Mouse (Mus musculus): ENCODE measurements around the gene Rgs4.

Gene Rgs4

GRCm38 (mm10) chr1:169747473-169747872, at the start of gene Rgs4:
Gene Rgs4, minus strand, starts transcription at chr1:169747642.
- peak; percentile 59 for DNase-seq

GRCm38 (mm10) chr1:169792437-169792836, 45.0 kb upstream of the Rgs4 start:
- no peak for DNase-seq

- DNase-seq: no peak
Observed at GRCm38 (mm10) chr1:169785981-169786380, 38.5 kb upstream of the Rgs4 start.

GRCm38 (mm10) chr1:169776566-169776965, 29.1 kb upstream of the Rgs4 start:
- no peak for DNase-seq

GRCm38 (mm10) chr1:169764619-169764955, 17.1 kb upstream of the Rgs4 start:
- no peak for DNase-seq

DNA sequence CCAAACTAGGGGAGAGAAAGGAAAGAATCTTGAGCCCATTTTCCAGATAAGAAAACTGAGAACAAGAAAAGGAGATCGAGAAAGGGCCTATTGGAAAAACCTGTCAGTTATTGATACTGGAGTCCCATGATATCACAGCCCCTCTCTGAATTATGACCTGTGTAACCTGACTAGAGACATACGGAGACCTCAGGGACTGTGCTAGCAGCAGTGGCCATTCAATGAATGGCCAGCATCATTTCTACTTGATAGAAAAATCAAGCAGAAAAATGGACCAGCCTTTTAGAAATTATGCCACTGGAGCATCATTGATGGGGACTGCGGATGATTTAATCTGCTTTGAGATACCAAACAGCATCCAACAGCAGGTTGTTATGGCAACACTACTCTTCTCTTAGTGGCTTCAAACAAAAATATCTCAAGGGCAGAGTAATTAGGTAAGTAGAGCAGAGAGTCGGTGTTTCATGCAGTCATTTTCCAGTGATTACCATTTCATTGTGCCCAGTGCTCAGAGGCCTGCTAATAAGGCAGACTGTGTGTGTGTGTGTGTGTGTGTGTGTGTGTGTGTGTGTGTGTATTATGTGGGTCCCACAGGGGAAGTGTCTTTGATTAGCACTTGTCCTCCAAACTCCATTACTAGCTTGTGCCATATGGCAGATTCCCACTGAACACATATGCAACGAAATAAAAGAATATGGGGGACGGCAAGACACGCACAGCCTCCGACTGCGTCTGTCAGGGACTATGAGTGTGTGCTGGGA, 16.6 kb upstream of the Rgs4 start:
- no peak for DNase-seq

- DNase-seq: no peak
Observed at GRCm38 (mm10) chr1:169762524-169762923, 15.1 kb upstream of the Rgs4 start.

- no peak for DNase-seq
Observed at GRCm38 (mm10) chr1:169756532-169756931, 9.1 kb upstream of the Rgs4 start.

GRCm38 (mm10) chr1:169752395-169752794, 5.0 kb upstream of the Rgs4 start:
- DNase-seq: no peak

DNA sequence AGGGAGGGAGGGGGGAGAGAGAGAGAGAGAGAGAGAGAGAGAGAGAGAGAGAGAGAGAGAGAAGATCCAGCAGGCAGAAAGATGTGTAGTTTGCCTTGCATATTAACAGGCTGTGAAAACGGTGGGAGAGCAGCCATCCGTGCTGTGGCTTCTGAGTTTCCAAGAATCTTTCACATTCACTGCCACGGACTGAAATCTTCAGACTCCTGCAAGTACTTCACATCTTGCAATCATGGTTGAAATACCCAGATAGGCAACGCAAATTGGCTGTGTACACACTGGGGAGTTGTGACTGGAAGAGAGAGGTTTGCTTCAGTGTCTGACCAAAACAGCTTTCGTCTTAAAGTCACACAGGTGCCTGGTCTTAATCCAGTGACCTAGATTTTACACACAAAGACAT, 997 bp upstream of the Rgs4 start:
- DNase-seq: no peak

DNA sequence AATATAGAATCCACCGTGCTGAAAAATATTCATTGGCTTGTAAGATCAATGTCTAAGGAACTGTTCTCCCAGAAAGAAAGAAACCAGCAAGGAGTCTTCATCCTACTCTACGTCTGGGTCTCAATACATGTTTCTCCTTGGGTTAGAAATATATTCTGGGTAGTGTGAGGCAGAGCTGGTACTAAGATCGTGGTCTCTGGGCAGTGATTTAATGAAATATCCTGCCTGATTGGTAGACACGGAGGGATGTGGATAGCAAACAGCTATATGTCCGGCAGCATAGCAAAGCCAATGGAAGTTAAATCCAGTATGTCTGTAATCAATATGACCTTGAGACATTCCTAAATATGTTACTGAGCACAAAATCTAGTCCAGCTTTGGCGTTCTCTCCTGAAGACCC, 460 bp upstream of the Rgs4 start:
- no peak for DNase-seq

DNA sequence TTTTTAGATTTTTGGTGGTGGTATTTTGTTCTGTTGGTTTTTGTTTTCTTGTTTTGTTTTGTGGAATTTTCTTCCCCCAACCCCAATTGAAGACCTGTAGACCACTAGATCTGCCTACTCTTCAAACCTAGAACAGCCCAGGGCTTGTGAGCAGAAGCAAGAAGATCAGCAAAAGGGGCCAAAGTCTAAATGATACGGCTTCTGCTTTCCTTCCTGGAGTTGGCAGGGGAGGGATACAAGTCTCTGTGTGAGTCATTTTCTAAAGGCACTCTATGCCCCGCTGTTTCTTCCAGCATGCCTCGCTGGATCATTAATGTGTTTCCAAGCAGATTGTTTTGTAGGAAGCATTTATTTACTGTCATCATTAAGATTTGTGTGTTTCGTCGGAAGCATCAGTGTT, 6.3 kb downstream of the Rgs4 start:
- DNase-seq: no peak

- peak; percentile 19 for DNase-seq
Observed at GRCm38 (mm10) chr1:169737231-169737630, 10.2 kb downstream of the Rgs4 start.

GRCm38 (mm10) chr1:169736139-169736538, 11.3 kb downstream of the Rgs4 start:
- no peak for DNase-seq

DNA sequence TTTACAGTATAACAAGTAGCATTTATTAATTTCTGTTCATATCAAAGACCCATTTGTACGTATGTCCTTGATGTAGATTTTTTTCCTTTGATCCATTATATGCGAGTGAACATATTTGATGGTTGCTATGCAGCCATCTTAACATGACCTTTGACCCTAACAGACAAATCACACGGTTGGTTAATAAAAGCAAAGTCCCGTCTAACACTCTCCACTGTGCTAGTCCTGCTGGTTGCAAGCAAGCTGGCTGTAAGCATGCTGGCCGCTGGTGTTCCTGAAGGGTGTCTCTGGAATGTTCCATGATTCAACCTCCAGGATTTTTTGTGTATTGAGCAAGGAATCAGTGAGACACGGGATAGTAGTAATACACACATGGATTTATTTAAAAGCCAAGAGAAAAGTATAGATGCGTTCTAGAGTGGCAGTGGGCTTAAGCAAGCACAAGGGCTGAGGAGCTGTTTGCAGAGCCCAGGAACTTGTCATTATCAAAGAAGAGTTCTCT, 16.8 kb downstream of the Rgs4 start:
- no peak for DNase-seq

DNA sequence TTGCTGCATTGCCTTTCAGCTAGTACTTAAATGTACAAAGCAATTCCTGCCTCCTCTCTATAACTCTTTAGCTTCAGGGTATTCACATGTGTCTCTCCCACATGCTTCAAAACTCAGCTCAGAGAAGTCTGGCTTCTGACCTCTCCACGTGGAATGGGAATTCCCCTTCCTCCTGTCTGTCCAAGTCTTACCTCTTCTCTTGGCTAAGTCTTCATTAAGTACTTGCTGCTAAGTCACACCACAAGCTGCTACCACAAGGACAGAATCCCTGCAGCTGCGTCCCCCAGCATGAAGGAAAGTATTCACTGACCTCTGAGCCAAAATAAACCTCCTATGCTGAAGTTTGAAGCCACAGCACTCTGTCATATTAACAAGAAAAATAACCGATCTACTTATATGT, 21.1 kb downstream of the Rgs4 start:
- DNase-seq: no peak

- no peak for DNase-seq
Observed at GRCm38 (mm10) chr1:169721836-169722235, 25.6 kb downstream of the Rgs4 start.

GRCm38 (mm10) chr1:169704395-169705087, 42.9 kb downstream of the Rgs4 start:
- DNase-seq: no peak

GRCm38 (mm10) chr1:169699184-169699583, 48.3 kb downstream of the Rgs4 start:
- DNase-seq: no peak

DNA sequence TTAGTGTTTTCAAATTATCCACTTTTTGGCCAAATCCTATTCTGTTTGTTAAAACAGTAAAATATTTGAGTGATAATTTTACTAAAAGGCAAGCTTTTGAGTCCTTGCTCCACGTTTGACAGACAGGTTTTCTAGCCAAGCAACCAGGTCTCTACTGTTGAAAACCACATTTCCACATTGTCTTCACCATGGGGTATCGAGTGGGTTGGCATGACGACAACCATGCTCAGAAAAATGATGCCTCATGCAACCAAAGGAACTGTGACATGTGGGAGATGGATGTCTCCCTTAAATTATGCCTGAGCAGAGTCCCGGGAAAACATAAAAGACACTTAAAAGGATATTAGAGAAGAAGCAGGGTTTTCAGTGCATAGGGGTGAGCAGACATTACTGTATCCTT, 50.2 kb downstream of the Rgs4 start:
- no peak for DNase-seq

DNA sequence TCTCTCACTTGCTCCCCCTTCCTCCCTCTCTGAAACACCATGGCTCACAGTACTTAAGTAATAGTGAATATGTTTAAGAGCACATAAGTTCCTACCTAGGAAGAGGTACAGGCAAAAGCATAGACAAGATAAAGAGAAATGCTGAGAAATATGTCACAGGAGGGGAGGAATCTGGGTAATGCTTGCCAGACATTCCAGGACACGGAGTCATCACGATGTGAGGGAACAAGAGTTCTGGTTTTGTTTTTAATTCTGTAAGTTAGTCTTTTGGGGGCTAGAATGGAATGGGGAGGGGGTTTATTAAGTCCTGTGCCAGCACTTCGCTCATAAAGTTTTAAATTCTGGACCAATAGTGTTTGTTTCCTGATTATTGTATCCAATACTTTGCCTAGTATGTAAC, 52.1 kb downstream of the Rgs4 start:
- DNase-seq: no peak

- no peak for DNase-seq
Observed at GRCm38 (mm10) chr1:169693537-169693936, 53.9 kb downstream of the Rgs4 start.

GRCm38 (mm10) chr1:169693040-169693439, 54.4 kb downstream of the Rgs4 start:
- no peak for DNase-seq
